Mouse (Mus musculus): Measurements from ENCODE around the gene Btla.

GRCm38 (mm10) chr16:45255183-45255861, 31.2 kb downstream of the Btla start:
- TF ChIP-seq POLR2A (IDR thresholded peaks at IDR 0.05; ENCODE audit: insufficient read depth, low read depth, low read length) (no peak), CTCF (IDR thresholded peaks at IDR 0.05; ENCODE audit: insufficient read depth, low read depth, low read length) (no peak)
